Mouse (Mus musculus) retina, postnatal 1 day (tissue): ENCODE data around the gene Thap11.

ENCODE experiments used
- DNase-seq: peaks from one replicate; pipeline ENCODE4 v3.0.0-alpha.2; 2012

The Thap11 gene

GRCm38 (mm10) chr8:105852146-105852729, 2.7 kb upstream of the Thap11 start:
- DNase-seq: no peak

GRCm38 (mm10) chr8:105853178-105853577, 1.8 kb upstream of the Thap11 start, which contains the start of gene Cenpt:
Gene Cenpt, minus strand, starts transcription at chr8:105853278.
- DNase-seq: no peak

GRCm38 (mm10) chr8:105854303-105854702, 629 bp upstream of the Thap11 start:
- DNase-seq: no peak

DNA sequence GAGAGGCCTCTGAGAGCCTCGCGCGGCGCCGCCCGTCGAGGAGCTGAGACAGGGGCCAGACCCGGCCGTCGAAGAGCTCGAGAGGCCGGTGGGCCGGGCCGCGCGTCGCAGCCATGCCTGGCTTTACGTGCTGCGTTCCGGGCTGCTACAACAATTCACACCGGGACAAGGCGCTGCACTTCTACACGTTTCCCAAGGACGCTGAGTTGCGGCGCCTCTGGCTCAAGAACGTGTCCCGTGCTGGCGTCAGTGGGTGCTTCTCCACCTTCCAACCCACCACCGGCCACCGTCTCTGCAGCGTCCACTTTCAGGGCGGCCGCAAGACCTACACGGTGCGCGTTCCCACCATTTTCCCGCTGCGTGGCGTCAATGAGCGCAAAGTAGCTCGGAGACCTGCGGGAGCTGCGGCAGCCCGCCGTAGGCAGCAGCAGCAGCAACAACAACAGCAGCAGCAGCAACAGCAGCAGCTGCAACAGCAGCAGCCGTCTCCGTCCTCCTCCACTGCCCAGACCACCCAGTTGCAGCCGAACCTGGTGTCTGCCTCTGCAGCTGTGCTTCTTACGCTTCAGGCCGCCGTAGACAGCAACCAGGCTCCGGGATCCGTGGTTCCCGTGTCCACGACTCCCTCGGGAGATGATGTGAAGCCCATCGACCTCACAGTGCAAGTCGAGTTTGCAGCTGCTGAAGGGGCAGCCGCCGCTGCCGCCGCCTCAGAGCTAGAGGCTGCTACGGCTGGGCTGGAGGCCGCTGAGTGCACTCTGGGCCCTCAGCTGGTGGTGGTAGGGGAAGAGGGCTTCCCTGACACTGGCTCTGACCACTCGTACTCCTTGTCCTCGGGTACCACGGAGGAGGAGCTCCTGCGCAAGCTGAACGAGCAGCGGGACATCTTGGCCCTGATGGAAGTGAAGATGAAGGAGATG, 576 bp downstream of the Thap11 start:
- peak; percentile 25 for DNase-seq

DNA sequence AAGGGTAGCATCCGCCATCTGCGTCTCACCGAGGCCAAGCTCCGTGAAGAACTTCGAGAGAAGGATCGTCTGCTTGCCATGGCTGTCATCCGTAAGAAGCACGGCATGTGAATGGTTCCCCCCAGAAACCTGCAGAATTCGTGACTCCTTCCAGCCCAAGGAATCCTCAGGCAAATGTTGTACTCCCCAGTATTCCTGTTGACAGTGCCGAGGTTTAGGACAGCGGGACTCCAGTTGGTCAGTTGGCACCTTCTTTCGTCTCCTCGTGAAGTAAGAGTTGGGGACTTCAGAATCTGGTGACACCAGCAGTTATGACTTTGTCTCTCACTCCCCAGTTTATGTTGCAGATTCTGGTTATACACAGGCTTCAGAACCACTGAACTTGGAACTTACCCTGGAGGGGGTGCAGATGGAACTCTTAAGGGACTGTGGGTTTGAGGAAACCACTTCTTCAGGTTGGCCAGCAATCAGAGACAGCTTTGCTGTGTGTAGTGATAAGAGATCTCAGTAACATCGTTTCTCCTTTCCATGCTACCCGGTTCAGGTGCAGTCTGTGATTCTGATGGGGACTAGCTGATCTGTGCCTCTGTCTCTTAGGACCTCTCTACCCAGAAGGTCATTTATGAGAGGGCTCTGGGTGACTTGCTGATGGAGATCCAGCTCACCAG, 1.4 kb downstream of the Thap11 start:
- DNase-seq: no peak

GRCm38 (mm10) chr8:105858495-105858894, 3.6 kb downstream of the Thap11 start:
- DNase-seq: no peak

DNA sequence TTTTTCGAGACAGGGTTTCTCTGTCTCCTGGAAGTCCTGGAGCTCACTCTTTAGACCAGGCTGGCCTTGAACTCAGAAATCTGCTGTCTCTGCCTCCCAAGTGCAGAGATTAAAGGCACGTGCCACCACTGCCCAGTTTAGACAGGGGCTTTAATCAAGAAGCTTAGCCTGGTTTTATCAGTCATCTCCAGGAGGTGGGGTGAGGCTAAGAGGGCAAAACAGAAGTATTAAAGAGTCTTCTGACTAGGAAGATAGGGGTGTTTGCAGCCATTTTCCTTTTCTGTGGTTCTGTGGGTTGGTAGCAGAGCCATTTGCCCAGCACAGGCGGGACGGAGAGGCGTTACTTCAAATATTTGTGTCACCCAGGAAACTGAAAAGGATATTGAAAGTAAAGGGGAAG, 4.4 kb downstream of the Thap11 start:
- DNase-seq: peak; percentile 40

DNA sequence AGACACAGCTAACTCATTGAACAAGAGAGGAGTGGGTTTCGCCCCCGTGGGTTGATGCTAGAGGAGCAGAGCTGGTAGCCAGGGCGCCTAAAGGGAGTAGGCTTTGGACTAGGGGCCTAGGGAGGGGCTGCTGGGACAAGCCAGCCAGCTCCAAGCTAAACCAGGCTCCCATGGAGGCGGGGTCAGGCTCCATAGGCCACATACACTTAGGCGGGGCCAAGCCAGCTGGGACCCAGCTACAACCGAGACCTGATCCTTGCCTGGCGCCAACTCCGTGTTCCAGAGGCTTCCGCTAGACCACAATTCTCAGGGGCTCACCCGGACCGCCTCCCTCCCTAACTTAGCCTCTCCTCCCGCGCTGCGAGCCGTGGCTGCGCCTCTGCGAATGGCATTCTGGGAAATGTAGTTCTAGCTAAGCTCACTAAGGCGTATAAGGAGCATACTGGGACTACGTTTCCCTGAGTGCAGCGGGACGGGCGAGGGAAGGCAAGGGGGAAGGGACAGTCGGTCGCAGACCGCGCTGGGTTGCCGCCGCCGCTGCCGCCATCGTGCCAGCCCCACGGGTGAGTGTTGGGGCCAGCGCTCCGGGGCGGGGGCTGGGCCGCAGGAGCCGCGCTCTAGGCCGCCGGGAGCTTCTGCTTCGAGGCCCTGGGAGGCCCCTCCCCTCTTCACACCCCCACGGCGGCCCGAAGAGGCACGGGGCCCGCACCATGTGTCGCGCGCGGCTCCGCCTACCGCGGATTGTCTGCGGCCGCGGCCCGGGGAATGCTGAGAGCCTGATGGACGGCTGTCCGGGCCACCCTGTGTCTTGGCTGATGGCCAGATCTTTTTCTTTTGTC, 5.4 kb downstream of the Thap11 start, which contains the start of gene Nutf2:
Gene Nutf2, plus strand, starts transcription at position 438 of the 839 bp plus-strand sequence.
- peak; percentile 100 for DNase-seq

- DNase-seq: peak; percentile 34
Measured at GRCm38 (mm10) chr8:105861951-105862350, 7.0 kb downstream of the Thap11 start.

- DNase-seq: no peak
Measured at GRCm38 (mm10) chr8:105866364-105867029, 11.6 kb downstream of the Thap11 start.

DNA sequence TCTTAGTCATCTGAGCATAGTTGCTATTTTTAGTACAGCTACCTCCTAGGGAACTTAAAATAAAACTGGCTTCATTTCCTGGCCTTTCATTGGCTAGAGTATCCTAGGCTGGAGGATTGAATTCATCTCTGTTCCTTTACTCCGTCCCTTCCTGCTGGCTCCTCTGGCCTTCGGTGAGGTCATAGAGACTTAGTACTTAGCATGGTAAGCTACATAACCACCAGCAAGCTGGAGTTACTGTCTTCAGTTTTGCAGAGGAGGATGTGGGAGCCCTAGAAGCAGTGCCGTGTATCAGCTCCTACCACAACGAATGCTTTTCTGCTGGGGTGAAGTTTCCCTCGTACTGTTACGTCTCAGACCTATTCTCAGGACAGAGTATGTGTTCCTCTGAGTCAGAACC, 19.4 kb downstream of the Thap11 start:
- DNase-seq: no peak

DNA sequence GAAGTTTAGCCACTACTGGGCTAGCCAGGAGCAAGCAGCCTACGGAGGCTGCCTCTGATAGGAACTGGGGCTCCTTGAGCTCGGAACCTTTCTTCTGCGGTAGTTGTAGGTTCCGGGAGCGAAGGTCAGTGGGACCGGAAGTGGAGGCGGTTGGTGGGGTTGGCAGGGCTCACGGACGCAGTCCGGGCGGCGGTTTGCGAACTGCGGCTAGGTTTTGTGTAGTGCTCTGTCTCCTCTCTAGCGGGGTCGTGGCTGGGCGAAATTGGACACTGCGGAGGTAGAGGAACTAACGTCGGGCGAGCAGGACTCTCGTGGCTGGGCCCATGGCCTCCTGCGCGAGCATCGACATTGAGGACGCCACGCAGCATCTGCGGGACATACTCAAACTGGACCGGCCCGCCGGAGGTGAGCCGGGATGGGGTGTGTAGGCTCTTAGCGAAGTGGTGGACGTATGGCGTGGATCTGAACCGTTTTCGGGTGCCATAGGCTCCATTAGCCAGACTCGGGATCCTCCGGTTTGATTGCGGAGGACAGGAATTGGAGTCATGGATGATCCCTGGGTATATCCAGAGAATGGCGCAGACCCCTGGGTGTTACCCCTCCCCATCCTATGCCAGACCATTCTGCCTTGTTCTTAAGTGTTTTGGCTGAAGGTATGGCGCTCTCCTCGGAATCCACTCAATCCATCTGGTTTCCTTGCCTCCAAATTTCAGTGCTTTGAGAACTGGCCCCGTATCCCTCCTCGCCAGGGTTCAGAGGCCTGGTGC, 26.0 kb downstream of the Thap11 start, which contains the start of gene Edc4:
Gene Edc4, plus strand, starts transcription at position 128 of the 767 bp plus-strand sequence.
- peak; percentile 92 for DNase-seq

- no peak for DNase-seq
Measured at GRCm38 (mm10) chr8:105889756-105890465, 35.0 kb downstream of the Thap11 start.

DNA sequence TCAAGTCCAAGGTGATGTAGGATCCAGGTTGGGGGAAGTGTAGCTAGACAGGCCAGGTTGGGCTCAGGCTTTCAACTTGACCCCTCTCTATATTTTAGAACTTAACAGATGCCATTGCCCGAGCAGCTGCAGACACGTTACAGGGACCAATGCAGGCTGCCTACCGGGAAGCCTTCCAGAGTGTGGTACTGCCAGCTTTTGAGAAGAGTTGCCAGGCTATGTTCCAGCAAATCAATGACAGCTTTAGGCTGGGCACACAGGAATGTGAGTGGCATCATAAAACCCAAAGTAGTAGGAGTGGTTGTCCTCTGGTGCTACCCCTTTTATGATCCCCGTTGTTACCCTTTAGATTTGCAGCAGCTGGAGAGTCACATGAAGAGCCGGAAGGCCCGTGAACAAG, 35.9 kb downstream of the Thap11 start:
- DNase-seq: no peak

DNA sequence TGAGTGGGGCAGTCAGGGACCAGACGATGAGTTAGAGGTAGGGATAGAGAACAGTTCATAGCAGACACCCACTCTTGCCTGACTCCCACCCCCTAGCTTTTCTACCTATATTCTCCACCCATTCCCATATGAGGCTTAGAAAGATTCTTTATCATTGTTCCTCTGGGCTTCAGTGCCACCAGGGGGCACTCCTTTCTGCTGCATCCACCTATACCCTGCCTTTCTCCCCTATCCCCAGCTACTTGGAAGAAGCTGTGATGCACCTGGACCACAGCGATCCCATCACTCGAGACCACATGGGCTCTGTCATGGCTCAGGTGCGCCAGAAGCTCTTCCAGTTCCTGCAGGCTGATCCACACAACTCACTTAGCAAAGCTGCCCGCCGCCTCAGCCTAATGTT, 37.5 kb downstream of the Thap11 start:
- DNase-seq: peak; percentile 45

DNA sequence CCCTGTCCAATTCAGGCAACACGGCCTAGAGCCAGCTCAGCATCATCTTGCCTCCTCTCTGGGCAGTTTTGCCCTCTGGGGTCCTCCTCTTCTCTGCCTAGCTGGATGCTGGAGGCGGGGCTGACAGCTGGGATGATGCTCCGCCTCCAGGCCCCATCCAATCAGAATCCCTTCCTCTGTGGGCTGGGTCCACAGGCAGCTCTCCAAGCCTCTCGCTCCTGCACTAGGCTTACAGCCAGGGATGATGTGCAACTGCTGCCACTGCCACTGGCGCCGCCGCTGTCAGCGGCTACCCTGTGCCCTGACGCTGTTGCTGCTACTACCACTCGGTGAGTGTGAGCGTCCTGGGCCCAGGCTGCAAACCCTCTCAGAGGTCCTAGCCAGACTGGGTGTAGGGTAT, 38.4 kb downstream of the Thap11 start, which contains the start of gene Nrn1l:
Gene Nrn1l, plus strand, starts transcription at position 229 of the 400 bp plus-strand sequence.
- peak; percentile 94 for DNase-seq

- peak; percentile 91 for DNase-seq
Measured at GRCm38 (mm10) chr8:105897801-105898480, 43.0 kb downstream of the Thap11 start.

DNA sequence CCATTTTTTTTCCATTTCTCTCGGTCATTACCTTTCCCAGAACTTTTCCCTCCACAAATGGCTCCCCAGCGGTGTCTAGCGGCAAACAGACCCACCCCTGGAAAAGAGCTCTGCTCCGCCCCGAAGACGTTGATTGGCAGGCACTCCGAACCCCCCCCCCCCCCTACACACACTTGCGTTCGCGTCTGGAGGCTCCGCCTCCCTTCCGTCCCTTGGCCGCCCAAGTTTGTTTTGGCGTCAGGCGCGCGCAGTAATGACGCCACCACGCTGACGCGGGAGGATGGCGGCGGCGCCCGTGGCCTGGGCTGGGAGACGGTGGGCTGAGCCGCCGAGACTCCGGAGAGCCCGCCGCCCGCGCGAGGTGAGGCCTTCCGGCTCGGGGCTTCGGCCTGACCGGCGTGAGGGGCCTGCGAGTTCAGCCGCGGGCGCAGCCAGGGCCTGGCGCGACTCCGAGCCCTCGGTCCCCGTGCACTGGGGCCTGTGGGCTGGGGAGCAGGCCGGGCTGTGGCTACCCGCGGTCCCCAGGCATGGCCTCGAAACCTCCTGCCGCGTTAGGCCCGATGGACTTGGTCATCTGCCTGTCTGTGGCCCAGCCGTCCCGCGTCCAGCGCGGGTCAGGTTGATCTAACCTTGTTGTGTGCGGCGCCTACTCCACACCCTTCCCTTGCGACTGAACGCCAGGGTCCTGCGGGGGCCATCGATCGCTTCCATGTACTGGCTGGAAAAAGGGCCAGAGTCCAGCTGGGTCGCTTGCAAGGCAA, 45.4 kb downstream of the Thap11 start, which contains the start of gene Pskh1:
Gene Pskh1, plus strand, starts transcription at position 262 of the 761 bp plus-strand sequence.
- DNase-seq: peak; percentile 96
